Mouse (Mus musculus): ENCODE measurements at regions not wholly inside any gene's neighbourhood (a gene's known extent, or its start where the extent isn't known, plus 50 kb on each side); places are given as distances from the start of the nearest gene placed in this dataset.

GRCm38 (mm10) chr13:60012046-60012813 is 164.9 kb downstream of the Gas1 start:
- no peak for ATAC-seq (replicated peaks; ENCODE audit: low FRiP score, poor library complexity, severe bottlenecking)

GRCm38 (mm10) chr13:60011092-60011491 is 166.1 kb downstream of the Gas1 start:
- ATAC-seq (replicated peaks; ENCODE audit: low FRiP score, poor library complexity, severe bottlenecking), result no peak

GRCm38 (mm10) chr13:60007593-60007992 is 169.6 kb downstream of the Gas1 start:
- ATAC-seq (replicated peaks; ENCODE audit: low FRiP score, poor library complexity, severe bottlenecking), result no peak

- no peak for ATAC-seq (replicated peaks; ENCODE audit: low FRiP score, poor library complexity, severe bottlenecking)
Observed at GRCm38 (mm10) chr13:60007031-60007430, 170.1 kb downstream of the Gas1 start.

- no peak for ATAC-seq (replicated peaks; ENCODE audit: low FRiP score, poor library complexity, severe bottlenecking)
Observed at GRCm38 (mm10) chr13:60004611-60005010, 172.6 kb downstream of the Gas1 start.

- ATAC-seq (replicated peaks; ENCODE audit: low FRiP score, poor library complexity, severe bottlenecking), result no peak
Observed at GRCm38 (mm10) chr13:60002098-60002497, 175.1 kb downstream of the Gas1 start.

- ATAC-seq (replicated peaks; ENCODE audit: low FRiP score, poor library complexity, severe bottlenecking), result no peak
Observed at GRCm38 (mm10) chr13:60001637-60002036, 175.5 kb downstream of the Gas1 start.

- ATAC-seq (replicated peaks; ENCODE audit: low FRiP score, poor library complexity, severe bottlenecking), result no peak
Observed at GRCm38 (mm10) chr13:60000618-60001347, 176.4 kb downstream of the Gas1 start.

- ATAC-seq (replicated peaks; ENCODE audit: low FRiP score, poor library complexity, severe bottlenecking), result no peak
Observed at GRCm38 (mm10) chr13:59997431-59997830, 174.5 kb upstream of the Tut7 start.

GRCm38 (mm10) chr13:59996146-59996814 is 173.3 kb upstream of the Tut7 start:
- ATAC-seq (replicated peaks; ENCODE audit: low FRiP score, poor library complexity, severe bottlenecking), result no peak

GRCm38 (mm10) chr13:59992780-59993501 is 170.0 kb upstream of the Tut7 start:
- ATAC-seq (replicated peaks; ENCODE audit: low FRiP score, poor library complexity, severe bottlenecking), result no peak

GRCm38 (mm10) chr13:59992346-59992745 is 169.4 kb upstream of the Tut7 start:
- no peak for ATAC-seq (replicated peaks; ENCODE audit: low FRiP score, poor library complexity, severe bottlenecking)

GRCm38 (mm10) chr13:59990402-59991280 is 167.7 kb upstream of the Tut7 start:
- no peak for ATAC-seq (replicated peaks; ENCODE audit: low FRiP score, poor library complexity, severe bottlenecking)

GRCm38 (mm10) chr13:59988393-59988965 is 165.5 kb upstream of the Tut7 start:
- no peak for ATAC-seq (replicated peaks; ENCODE audit: low FRiP score, poor library complexity, severe bottlenecking)

- ATAC-seq (replicated peaks; ENCODE audit: low FRiP score, poor library complexity, severe bottlenecking), result no peak
Observed at GRCm38 (mm10) chr13:59976425-59976824, 153.5 kb upstream of the Tut7 start.

- ATAC-seq (replicated peaks; ENCODE audit: low FRiP score, poor library complexity, severe bottlenecking), result no peak
Observed at GRCm38 (mm10) chr13:59972093-59972427, 149.1 kb upstream of the Tut7 start.

GRCm38 (mm10) chr13:59971231-59972092 is 148.5 kb upstream of the Tut7 start:
- no peak for ATAC-seq (replicated peaks; ENCODE audit: low FRiP score, poor library complexity, severe bottlenecking)

- no peak for ATAC-seq (replicated peaks; ENCODE audit: low FRiP score, poor library complexity, severe bottlenecking)
Observed at GRCm38 (mm10) chr13:59970430-59970829, 147.5 kb upstream of the Tut7 start.
